Mouse (Mus musculus) left cerebral cortex, postnatal 14 days (tissue): ENCODE results near the gene Olfr395. TPM values are rescaled to one million over a fixed set of nuclear protein-coding genes. Genes with fewer than 3 reads are reported as not detected.
"Not testable (repeated sequence)": the region's sequence is repeated elsewhere in the genome, so short reads cannot be mapped to it uniquely, and the experiment has no call there.

Experiments
- DNase-seq, 2 experiments: peaks; one replicate each; pipeline ENCODE4 v3.0.0; 2021 to 2022; ENCODE audit warnings: low spot score in 2 of 2, mixed read lengths in 1 of 2
- intact Hi-C: fragments of 180-260 bp; cut with DNase I; formaldehyde crosslinking; loops from one replicate; pipeline ENCODE4 v1.15.1; 2025
- long read RNA-seq, 2 experiments: library from polyadenylated mRNA; stranded (forward); transcript quantifications; one replicate each; pipeline ENCODE4 v2.0.0; 2021
- total RNA-seq, 2 experiments: library from RNA; stranded (reverse); gene quantifications; 2 replicates each; pipeline ENCODE4 v1.2.3; 2021

Gene Olfr395
- total RNA-seq, result not detected
- long read RNA-seq, experiment 1, result 0 reads
- long read RNA-seq, experiment 2, result 0 reads

DNA sequence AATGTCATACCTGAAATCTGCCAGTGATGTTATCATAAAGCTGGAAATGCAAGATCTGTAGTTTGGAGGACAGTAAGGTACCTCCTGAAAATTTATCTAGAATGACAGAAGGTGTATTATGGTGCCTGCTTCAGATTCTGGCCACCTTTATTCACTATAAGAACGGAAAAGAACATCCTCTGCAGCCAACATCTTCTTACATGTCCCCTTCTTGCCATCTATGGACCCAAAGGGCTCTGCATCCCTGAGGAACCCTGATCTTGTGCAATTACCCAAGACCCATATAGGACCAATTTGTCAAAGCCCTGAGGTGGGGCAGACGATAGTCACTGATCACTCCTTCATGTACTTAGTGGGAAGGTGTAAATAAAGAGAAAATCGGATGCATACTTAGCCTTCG, at the start of gene Olfr395:
TSS of gene Olfr395 (minus strand) at position 101 of the 400 bp plus-strand sequence.
- DNase-seq, intact Hi-C loops: not testable (repeated sequence)

- intact Hi-C loops, result no loop called here
- no peak for DNase-seq
Measured at GRCm38 (mm10) chr11:73936377-73936776, 27.3 kb upstream of the Olfr395 start, which contains the start of gene Olfr23. Gene Olfr23 (plus strand): TSS chr11:73936677.

DNA sequence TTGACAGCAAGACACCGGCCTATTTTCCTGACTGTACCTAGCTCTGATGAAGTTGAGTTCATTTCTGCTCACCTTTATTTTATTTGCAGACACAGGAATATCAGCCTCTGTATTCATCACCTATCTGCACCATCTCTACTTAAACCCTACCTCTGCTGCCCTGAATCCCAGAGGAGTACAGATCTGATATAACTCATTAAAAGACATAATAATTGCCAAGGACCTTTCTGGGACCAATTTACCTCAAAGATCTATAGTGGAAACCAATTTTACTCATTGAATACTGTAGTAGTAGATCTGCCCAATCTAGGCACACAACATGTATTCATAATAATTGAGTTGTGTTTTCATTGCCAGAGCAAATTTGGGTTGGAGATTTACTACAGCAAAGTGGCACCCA, 18.4 kb downstream of the Olfr395 start, which contains the start of gene Olfr394:
TSS of gene Olfr394 (minus strand) at position 101 of the 400 bp plus-strand sequence.
- no peak for DNase-seq
- intact Hi-C loops, result no loop called here

Other genes starting within 250 kb of the Olfr395 start
- gene Zfp735, start 220.5 kb downstream of the Olfr395 start, total RNA-seq, result not detected
- not detected for gene Olfr389, start 128.6 kb downstream of the Olfr395 start, total RNA-seq
- not detected for gene Olfr390, start 126.3 kb downstream of the Olfr395 start, total RNA-seq
- not detected for gene Olfr391-ps, start 106.2 kb downstream of the Olfr395 start, total RNA-seq
- gene Olfr392, start 92.2 kb downstream of the Olfr395 start, total RNA-seq, result not detected
- not detected for gene Olfr393, start 57.8 kb downstream of the Olfr395 start, total RNA-seq
- not detected for gene Olfr394, start 18.5 kb downstream of the Olfr395 start, total RNA-seq
- not detected for gene Olfr23, start 27.4 kb upstream of the Olfr395 start, total RNA-seq
- gene Olfr397, start 51.5 kb upstream of the Olfr395 start, total RNA-seq, result not detected
- not detected for gene Olfr398, start 81.1 kb upstream of the Olfr395 start, total RNA-seq
- not detected for gene Olfr139, start 147.3 kb upstream of the Olfr395 start, total RNA-seq
- gene Olfr399, start 147.3 kb upstream of the Olfr395 start, total RNA-seq, result not detected
- not detected for gene Zfp616, start 160.7 kb upstream of the Olfr395 start, total RNA-seq
- gene Olfr401, start 204.4 kb upstream of the Olfr395 start, total RNA-seq, result not detected
- not detected for gene Olfr402, start 244.2 kb upstream of the Olfr395 start, total RNA-seq